Mouse (Mus musculus) thymus, postnatal 0 days (tissue): ENCODE results near the gene Ifi44. TPM values are rescaled to one million over a fixed set of nuclear protein-coding genes. Genes with fewer than 3 reads are reported as not detected.
A peak's percentile ranks its signal among the peaks of the same experiment; 100 is the strongest.

Experiments
- DNase-seq: peaks from one replicate; pipeline ENCODE4 v3.0.0-alpha.2; 2015; ENCODE audit warnings: low spot score
- polyA plus RNA-seq: library from polyadenylated mRNA; unstranded; fragments of >200 nt; fragmentation: Nextera tagmentation; extraction: Ambion mirVana; gene quantifications from 2 replicates; pipeline ENCODE4 v1.2.1, GENCODE M21; 2015

Gene Ifi44
- 7.2 and 9.7 TPM in 2 replicates for polyA plus RNA-seq

- DNase-seq: no peak
Measured at GRCm38 (mm10) chr3:151749737-151750136, at the start of gene Ifi44. Ifi44 (minus strand) TSS chr3:151749960.

DNA sequence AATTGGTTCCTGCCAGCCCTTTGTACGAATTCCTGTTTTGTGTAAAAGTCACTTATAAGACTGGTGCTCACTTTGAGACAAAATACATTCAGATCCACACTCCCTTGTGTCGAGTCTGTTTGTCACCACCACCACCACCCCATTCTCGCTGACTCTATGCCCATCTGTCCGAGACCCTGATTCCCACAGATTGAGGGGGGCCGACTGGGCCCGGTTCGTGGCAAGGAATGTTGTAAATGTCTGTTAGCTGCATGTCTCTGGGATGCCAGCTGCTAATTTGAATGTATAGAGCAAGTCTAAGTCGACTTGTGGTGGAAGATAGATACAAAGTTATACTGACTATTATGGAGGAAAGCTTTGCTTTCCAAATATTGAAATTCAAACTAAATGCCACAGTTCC is 38.9 kb upstream of the Ifi44 start:
- DNase-seq: no peak

GRCm38 (mm10) chr3:151775089-151775488 is 25.3 kb upstream of the Ifi44 start:
- DNase-seq: no peak

- peak; percentile 26 for DNase-seq
Measured at GRCm38 (mm10) chr3:151771074-151771473, 21.3 kb upstream of the Ifi44 start.

DNA sequence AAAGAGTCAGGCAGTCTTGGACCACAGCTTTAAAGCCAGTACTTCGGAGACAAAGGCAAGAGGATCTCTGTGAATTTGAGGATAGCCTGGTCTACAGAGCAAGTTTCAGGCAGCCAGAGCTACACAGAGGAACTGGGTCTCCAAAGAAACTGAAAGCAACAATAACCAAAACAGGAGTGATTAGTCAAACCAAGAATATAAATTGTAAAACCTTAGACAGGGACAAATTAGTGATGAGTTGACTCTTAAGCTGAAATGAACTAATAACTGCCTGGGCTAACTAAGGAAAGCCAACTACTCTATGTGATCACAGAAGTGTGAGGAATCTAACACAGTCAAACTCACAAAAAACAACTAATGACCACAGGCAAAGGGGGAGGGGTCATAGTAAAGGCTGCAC is 1.2 kb downstream of the Ifi44 start:
- DNase-seq: no peak

DNA sequence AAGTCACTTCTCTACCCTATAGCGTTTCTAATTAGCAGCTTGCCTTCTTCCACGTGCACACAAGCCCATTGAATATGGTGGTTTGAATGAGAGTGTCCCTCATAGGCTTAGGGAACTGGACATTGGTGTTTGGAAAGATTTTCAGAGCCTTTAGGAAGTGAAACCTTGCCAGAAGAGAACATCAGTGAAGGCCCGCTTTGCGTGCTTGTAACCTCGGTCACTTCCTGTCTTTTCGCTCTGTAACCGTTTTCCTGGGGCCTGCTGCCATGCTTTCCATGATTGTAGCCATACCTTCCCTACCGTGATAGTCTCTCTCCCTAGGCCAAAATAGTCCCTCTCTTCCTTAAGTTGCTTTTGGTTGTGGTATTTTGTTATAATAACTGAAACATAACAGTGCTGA is 3.7 kb downstream of the Ifi44 start:
- no peak for DNase-seq

DNA sequence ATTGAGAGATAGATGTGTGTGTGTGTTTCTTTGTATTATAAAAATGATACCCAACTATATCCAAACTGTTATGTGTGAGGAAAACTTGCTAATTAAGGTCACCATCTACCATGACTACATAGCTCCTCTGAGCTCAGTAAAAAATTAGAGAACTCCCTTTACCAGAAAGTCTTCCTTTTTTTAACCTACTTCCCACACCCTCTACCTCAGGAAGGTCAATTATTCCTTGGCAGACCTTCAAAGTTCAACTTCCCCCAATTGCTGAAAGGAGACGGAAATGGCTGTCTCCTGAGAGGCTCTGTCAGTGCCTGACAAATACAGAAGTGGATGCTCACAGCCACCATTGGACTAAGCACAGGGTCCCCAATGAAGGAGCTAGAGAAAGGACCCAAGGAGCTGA is 7.5 kb downstream of the Ifi44 start:
- no peak for DNase-seq

- DNase-seq: peak; percentile 7
Measured at GRCm38 (mm10) chr3:151716246-151716645, 33.5 kb downstream of the Ifi44 start.

- no peak for DNase-seq
Measured at GRCm38 (mm10) chr3:151707335-151707734, 42.4 kb downstream of the Ifi44 start.

Other genes starting within 250 kb of the Ifi44 start
- gene Ifi44l, start 12.9 kb upstream of the Ifi44 start, polyA plus RNA-seq: not detected in 2 replicates
- 0.09 TPM in 1 of 2 replicates, not detected in the other for gene Ptgfr, start 87.7 kb upstream of the Ifi44 start, polyA plus RNA-seq